Mouse (Mus musculus) embryonic facial prominence, embryonic 14.5 days (tissue): ENCODE data around the gene Gucd1. TPM values are rescaled to one million over a fixed set of nuclear protein-coding genes. Genes with fewer than 3 reads are reported as not detected.

ENCODE experiments used
- ATAC-seq: fragments of 200-750 bp; cut with Nextera tagmentation; 2 replicates; pipeline ENCODE4 v1.8.0; 2017; ENCODE audit warnings: low read depth, moderate number of reproducible peaks, moderate TSS enrichment
- DNase-seq: peaks from one replicate; pipeline ENCODE4 v3.0.0-alpha.2; 2015; ENCODE audit warnings: low spot score
- H3K27ac ChIP-seq: fragments of 300-500 bp; sonication (generic); replicated peaks from 2 replicates; pipeline ENCODE4 v1.5.1; 2014; ENCODE audit warnings: low read depth, mild to moderate bottlenecking, low read length, moderate library complexity
- H3K27me3 ChIP-seq: fragments of 300-500 bp; sonication (generic); replicated peaks from 2 replicates; pipeline ENCODE4 v1.6.1; 2014; ENCODE audit warnings: low read length; ENCODE audit not compliant: control insufficient read depth, insufficient read depth
- H3K36me3 ChIP-seq: fragments of 300-500 bp; sonication (generic); 2 replicates; pipeline ENCODE4 v1.6.1; 2014; ENCODE audit warnings: low read length, mixed read lengths; ENCODE audit not compliant: control insufficient read depth, insufficient read depth
- H3K4me1 ChIP-seq: fragments of 300-500 bp; sonication (generic); 2 replicates; pipeline ENCODE4 v1.6.1; 2014; ENCODE audit warnings: antibody characterized with exemption, low read length; ENCODE audit not compliant: control insufficient read depth, insufficient read depth
- H3K4me2 ChIP-seq: fragments of 300-500 bp; sonication (generic); 2 replicates; pipeline ENCODE4 v1.6.1; 2014; ENCODE audit warnings: low read depth, mild to moderate bottlenecking, low read length, moderate library complexity, mixed read lengths
- H3K4me3 ChIP-seq: fragments of 300-500 bp; sonication (generic); 2 replicates; pipeline ENCODE4 v1.5.1; 2014; ENCODE audit warnings: low read depth, mild to moderate bottlenecking, low read length
- H3K9ac ChIP-seq: fragments of 300-500 bp; sonication (generic); 2 replicates; pipeline ENCODE4 v1.6.1; 2014; ENCODE audit warnings: low read depth, mild to moderate bottlenecking, low read length, moderate library complexity, mixed read lengths
- H3K9me3 ChIP-seq: fragments of 300-500 bp; sonication (generic); 2 replicates; pipeline ENCODE4 v1.6.1; 2016; ENCODE audit warnings: low read length; ENCODE audit not compliant: control insufficient read depth
- WGBS: fragments of 180-500 bp; shearing (Covaris S2); extraction: QIAGEN DNeasy Blood & Tissue Kit; methylation state at CpG from one replicate; pipeline ENCODE4 v1.1.7; 2014; 5-methylcytosine and 5-hydroxymethylcytosine counted together
- polyA plus RNA-seq: library from polyadenylated mRNA; unstranded; fragments of >200 nt; fragmentation: Nextera tagmentation; extraction: Ambion mirVana; gene quantifications from 2 replicates; pipeline ENCODE4 v1.2.1, GENCODE M21; 2014

Gucd1 gene
- polyA plus RNA-seq, 1 experiment from 2014 or later: 32.9 TPM

DNA sequence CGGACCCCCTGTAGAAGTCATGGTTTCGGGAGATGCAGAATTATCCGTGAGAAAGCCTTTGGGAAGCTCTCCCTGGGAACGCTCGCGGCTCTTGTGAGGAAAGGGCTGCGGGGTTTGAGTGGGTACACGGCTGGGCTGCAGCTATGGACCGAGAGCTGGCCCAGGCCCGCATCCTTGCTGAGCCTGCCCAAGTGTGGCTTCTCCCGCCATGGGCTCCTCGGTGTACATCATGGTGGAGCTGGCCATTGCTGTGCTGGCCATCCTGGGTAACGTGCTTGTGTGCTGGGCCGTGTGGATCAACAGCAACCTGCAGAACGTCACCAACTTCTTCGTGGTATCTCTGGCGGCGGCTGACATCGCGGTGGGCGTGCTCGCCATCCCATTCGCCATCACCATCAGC, 192.0 kb downstream of the Gucd1 start:
- 91% methylated on average over 22 of the region's 23 CpGs for WGBS
- 0 out of 2 replicates have a peak, but pooled peaks cover 3% of the 10 kb centered on the region for H3K4me1 ChIP-seq
- no peak for ATAC-seq
- no peak for DNase-seq
- no peak overlapping the region for H3K4me2 ChIP-seq
- no peak overlapping the region for H3K9ac ChIP-seq
- H3K27me3 ChIP-seq: no peaks in the 10 kb centered on the region
- H3K4me3 ChIP-seq: no peak overlapping the region
- H3K27ac ChIP-seq: no peak overlapping the region
- H3K9me3 ChIP-seq: no peaks in the 10 kb centered on the region
- no peaks in the 10 kb centered on the region for H3K36me3 ChIP-seq

DNA sequence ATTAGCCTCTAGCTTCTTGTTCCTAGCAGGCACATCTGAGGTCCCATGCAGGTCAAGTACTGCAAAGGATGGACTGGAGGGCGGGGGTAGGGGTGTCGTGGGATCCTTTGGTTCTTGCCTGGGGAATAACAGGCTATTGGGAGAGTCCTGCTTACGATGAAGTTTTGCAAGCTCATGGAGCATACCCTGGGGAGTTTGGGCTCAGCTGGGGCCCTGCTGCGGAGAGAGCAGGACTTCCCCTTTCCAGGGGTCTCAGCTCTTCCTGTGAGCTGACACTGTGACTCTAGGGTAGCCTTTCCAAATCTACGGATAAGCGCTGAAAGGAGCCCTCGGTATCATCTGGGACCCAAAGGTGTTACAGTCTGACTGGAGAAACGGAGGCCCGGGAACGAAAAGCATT, 193.4 kb downstream of the Gucd1 start:
- DNase-seq (no peak), ATAC-seq (no peak)
- H3K4me3 ChIP-seq: no peak overlapping the region
- H3K27me3 ChIP-seq: no peaks in the 10 kb centered on the region
- H3K36me3 ChIP-seq: no peaks in the 10 kb centered on the region
- 70% methylated on average over 10 of the region's 10 CpGs for WGBS
- H3K9ac ChIP-seq: no peak overlapping the region
- no peak overlapping the region for H3K4me2 ChIP-seq
- no peak overlapping the region for H3K27ac ChIP-seq
- 0 out of 2 replicates have a peak, but pooled peaks cover 3% of the 10 kb centered on the region for H3K4me1 ChIP-seq
- H3K9me3 ChIP-seq: no peaks in the 10 kb centered on the region

DNA sequence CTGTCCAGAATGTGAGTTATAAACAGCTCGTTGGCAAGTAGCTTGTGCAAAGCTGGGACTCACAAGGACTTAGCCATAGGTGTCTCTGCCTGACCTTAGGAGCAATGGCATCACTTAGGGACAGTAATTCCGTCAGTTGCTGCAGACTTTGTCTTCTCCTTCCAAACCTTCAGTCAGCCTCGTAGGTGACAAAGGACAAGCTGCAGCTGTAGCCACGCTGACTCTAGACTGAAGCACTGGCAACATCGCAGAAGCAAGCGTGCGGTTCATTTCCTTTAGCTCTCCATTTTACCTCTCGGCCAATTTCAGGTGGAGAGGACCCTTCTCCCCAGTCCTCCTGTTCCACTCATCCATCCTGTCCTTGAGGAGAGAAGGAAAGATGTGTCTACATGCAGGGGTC, 193.8 kb downstream of the Gucd1 start:
- ATAC-seq (no peak), DNase-seq (no peak)
- 78% methylated on average over 8 of the region's 8 CpGs for WGBS
- no peak overlapping the region for H3K4me3 ChIP-seq
- H3K27ac ChIP-seq: no peak overlapping the region
- no peak overlapping the region for H3K9ac ChIP-seq
- no peaks in the 10 kb centered on the region for H3K36me3 ChIP-seq
- no peak overlapping the region for H3K4me2 ChIP-seq
- H3K27me3 ChIP-seq: no peaks in the 10 kb centered on the region
- H3K4me1 ChIP-seq: 0 out of 2 replicates have a peak, but pooled peaks cover 3% of the 10 kb centered on the region
- H3K9me3 ChIP-seq: no peaks in the 10 kb centered on the region

DNA sequence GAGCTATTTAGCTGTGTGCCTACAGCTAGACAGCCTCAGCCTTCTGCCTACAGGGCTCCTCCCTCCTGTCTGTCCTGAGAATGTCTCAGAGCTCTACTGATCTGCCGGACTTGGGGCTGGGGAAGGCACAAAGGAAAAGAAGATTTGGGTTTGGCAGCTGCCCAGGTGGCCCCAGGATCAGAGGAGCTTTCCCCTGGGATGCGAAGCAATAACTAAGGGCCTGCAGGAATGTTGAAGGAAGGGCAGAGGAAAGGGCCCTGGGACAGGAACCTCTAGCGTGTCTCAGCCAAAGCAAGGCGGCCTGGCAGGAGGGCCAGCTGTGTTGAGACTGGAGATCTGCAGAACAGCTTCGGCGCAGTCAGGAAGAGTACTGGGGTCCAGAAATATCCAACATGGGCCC, 194.8 kb downstream of the Gucd1 start:
- no peak overlapping the region for H3K4me3 ChIP-seq
- DNase-seq: no peak
- peaks cover 9% of the 10 kb centered on the region for H3K27me3 ChIP-seq
- H3K27ac ChIP-seq: no peak overlapping the region
- H3K9ac ChIP-seq: no peak overlapping the region
- 44% methylated on average over 6 of the region's 6 CpGs for WGBS
- H3K4me1 ChIP-seq: 0 out of 2 replicates have a peak, but pooled peaks cover 3% of the 10 kb centered on the region
- H3K36me3 ChIP-seq: no peaks in the 10 kb centered on the region
- H3K9me3 ChIP-seq: no peaks in the 10 kb centered on the region
- ATAC-seq: no peak
- H3K4me2 ChIP-seq: no peak overlapping the region

DNA sequence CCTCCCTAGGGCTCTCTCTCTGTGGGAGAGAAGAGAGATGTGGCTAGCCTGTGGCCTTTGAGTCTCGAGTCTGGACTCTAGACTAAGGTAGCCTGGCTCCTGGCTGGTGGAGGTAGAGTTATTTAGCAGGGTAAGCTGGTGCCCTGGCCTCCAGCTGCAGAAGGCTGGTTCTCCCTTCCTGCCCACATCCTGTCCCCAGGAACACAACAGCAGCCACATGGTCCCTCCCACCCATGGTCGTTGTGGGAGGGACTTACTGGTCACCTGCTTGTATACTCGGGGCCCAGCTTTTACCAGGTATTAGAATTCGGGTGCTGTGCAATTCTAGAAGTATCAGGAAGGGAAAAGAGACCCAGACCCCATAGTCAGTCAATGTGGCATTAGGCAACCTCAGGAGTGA, 197.5 kb downstream of the Gucd1 start:
- H3K9ac ChIP-seq: no peak overlapping the region
- 0 out of 2 replicates have a peak, but pooled peaks cover 8% of the 10 kb centered on the region for H3K4me1 ChIP-seq
- ATAC-seq (no peak), DNase-seq (no peak)
- no peak overlapping the region for H3K27ac ChIP-seq
- H3K36me3 ChIP-seq: no peaks in the 10 kb centered on the region
- H3K9me3 ChIP-seq: no peaks in the 10 kb centered on the region
- 66% methylated on average over 4 of the region's 4 CpGs for WGBS
- H3K4me3 ChIP-seq: no peak overlapping the region
- H3K4me2 ChIP-seq: no peak overlapping the region
- H3K27me3 ChIP-seq: peaks cover 26% of the 10 kb centered on the region

DNA sequence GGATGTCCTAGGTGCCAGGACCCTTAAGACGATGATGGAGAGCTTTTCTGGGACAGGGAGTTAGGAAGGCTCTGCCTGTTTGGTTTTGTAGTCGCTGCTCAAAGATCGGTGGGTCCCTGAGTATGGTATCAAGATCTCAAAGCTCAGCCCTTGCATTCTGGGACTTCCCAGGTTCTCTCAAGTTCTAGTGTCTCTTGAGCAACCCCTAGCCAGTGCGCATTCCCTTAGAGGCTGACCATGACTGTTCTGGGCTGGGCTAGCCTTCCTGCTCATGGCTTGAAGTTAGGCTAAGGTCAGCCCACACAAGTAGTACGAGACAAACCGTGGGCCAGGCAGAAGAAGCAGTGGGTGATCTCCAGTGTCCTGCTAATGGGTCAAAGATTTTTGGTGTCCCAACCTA, 199.6 kb downstream of the Gucd1 start:
- 0 out of 2 replicates have a peak, but pooled peaks cover 8% of the 10 kb centered on the region for H3K4me1 ChIP-seq
- H3K27ac ChIP-seq: no peak overlapping the region
- no peaks in the 10 kb centered on the region for H3K9me3 ChIP-seq
- no peak for ATAC-seq
- H3K36me3 ChIP-seq: no peaks in the 10 kb centered on the region
- H3K4me3 ChIP-seq: peak overlapping the region; percentile 47
- 85% methylated on average over 6 of the region's 6 CpGs for WGBS
- H3K9ac ChIP-seq: no peak overlapping the region
- H3K4me2 ChIP-seq: peak overlapping the region; percentile 72; the same call in 1 of the 2 replicates
- DNase-seq: no peak
- peaks cover 26% of the 10 kb centered on the region for H3K27me3 ChIP-seq

DNA sequence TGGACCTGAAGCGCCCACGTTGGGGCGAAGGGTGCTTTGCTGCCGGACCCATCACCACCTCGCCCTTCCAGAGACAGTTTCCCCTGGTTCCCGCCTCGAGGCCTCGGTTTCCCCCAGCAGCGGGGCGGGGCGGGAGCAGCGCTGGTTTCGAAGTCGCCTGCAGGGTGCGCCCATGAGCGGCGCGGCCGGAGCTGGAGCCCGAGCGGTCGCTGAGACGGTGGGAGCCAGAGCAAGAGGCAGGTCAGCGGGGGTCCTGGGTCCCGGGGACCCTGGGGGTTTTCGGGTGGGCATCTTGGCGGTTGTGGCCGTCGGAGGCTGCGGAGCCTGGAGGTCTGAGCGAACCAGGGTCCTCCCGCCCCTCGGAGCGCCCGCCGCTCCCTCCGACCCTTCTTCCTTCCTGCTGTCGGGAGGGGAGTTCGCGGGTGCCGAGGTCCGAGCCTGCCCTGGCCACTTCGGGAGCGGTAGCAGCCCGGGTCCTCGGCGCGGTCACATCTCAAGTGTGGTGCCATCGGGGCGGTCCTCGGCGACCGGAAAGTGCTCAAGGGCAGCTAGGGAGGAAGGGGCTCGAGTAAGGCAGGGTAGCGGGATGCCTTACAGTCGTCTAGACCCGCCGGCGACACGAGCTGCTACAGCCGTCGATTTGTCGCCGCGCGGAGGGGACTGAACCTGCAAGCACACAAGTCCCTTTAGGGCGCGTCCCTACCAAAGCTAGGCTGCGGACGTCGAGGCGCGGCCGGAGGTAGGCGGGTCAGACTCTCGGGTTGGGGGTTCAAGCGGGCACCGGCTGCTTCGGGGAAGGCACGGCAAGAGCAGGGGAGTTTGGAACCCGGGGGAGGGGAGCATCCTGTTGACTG, 200.6 kb downstream of the Gucd1 start:
- DNase-seq: peak; percentile 43
- whole genome bisulfite sequencing: 0% methylated on average over 41 of the region's 81 CpGs
- H3K36me3 ChIP-seq: 0 out of 2 replicates have a peak, but pooled peaks cover 4% of the 10 kb centered on the region
- H3K4me1 ChIP-seq: 0 out of 2 replicates have a peak, but pooled peaks cover 4% of the 10 kb centered on the region
- peak overlapping the region; percentile 47 for H3K4me3 ChIP-seq
- H3K27ac ChIP-seq: no peak overlapping the region
- H3K27me3 ChIP-seq: peaks cover 26% of the 10 kb centered on the region
- H3K9ac ChIP-seq: peak overlapping the region; percentile 62
- peak overlapping the region; percentile 72 for H3K4me2 ChIP-seq
- ATAC-seq: peak; percentile 83
- H3K9me3 ChIP-seq: no peaks in the 10 kb centered on the region

DNA sequence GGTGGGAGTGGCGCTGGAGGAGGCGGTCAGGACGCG, 201.1 kb downstream of the Gucd1 start, which contains the start of gene Adora2a:
Adora2a (plus strand) TSS at position 6 of the 36 bp plus-strand sequence.
- Histone ChIP-seq H3K36me3 (0 out of 2 replicates have a peak, but pooled peaks cover 4% of the 10 kb centered on the region), H3K4me3 (peak within 1 kb of the TSS; percentile 47), H3K9me3 (no peaks in the 10 kb centered on the region), H3K4me1 (0 out of 2 replicates have a peak, but pooled peaks cover 4% of the 10 kb centered on the region), H3K9ac (peak within 1 kb of the TSS; percentile 62), H3K27me3 (peaks cover 26% of the 10 kb centered on the region), H3K27ac (no peak within 1 kb of the TSS), H3K4me2 (peak within 1 kb of the TSS; percentile 72)
- 0% methylated on average over 2 of the region's 4 CpGs for WGBS
- DNase-seq (no peak), ATAC-seq (no peak)

DNA sequence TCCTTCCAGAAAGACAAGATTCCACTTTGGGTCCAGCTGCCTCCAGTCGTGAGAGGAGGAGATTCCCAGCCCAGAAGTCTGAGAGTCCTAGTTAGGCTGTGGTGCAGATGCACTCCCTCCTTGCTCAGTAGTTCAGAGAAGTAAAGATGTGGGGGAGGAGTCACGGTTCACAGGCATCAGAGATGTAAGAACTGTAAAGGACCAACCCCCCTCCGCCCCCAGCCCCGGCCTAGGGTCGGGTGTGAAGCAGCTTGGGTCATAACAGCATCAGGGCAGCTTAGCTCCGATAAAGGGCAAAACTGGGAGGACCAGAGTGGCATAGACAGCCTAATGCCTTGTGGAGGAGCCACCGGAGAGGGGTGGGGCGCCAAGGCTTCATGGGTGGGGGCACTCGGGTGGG, 201.3 kb downstream of the Gucd1 start:
- Histone ChIP-seq H3K4me1 (0 out of 2 replicates have a peak, but pooled peaks cover 4% of the 10 kb centered on the region), H3K27me3 (peaks cover 26% of the 10 kb centered on the region), H3K4me3 (peak overlapping the region; percentile 47), H3K9ac (peak overlapping the region; percentile 62), H3K9me3 (no peaks in the 10 kb centered on the region), H3K4me2 (peak overlapping the region; percentile 72), H3K36me3 (peaks cover 6% of the 10 kb centered on the region; the same call in 1 of the 2 replicates), H3K27ac (no peak overlapping the region)
- DNase-seq: peak; percentile 16
- 4% methylated on average over 7 of the region's 9 CpGs for WGBS
- peak; percentile 9 for ATAC-seq
